Mouse (Mus musculus): ENCODE data around the gene Gm11032. TPM values are rescaled to one million over a fixed set of nuclear protein-coding genes. Genes with fewer than 3 reads are reported as not detected.

Gm11032 gene
- polyA plus RNA-seq, 1 experiment from 2014 or later, result not detected

- WGBS, result 82% methylated on average over 10 of the region's 10 CpGs
- Histone ChIP-seq H3K4me1 (ENCODE audit: control insufficient read depth in 2 of 2, insufficient read depth in 2 of 2, low read length in 2 of 2) (no peaks in the 10 kb centered on the region), H3K4me2 (ENCODE audit: low read length) (no peak overlapping the region), H3K9me3 (ENCODE audit: control insufficient read depth, low read length) (no peaks in the 10 kb centered on the region), H3K4me3 (ENCODE audit: control insufficient read depth in 1 of 2, insufficient read depth in 1 of 2, low read depth in 1 of 2, low read length in 2 of 2) (no peak overlapping the region), H3K36me3 (ENCODE audit: control insufficient read depth, insufficient read depth, low read length) (peaks cover 59% of the 10 kb centered on the region), H3K27ac (replicated peaks in 1 of 2; ENCODE audit: control insufficient read depth in 1 of 2, insufficient read depth in 1 of 2, low read depth in 2 of 2, low read length in 2 of 2) (no peak overlapping the region), H3K9ac (ENCODE audit: low read length) (no peak overlapping the region), H3K27me3 (ENCODE audit: control insufficient read depth, insufficient read depth, low read length) (no peaks in the 10 kb centered on the region)
- no peak for ATAC-seq (ENCODE audit: insufficient number of reproducible peaks, insufficient read depth, low FRiP score, low read depth)
These were observed 42.1 kb downstream of the Gm11032 start for GRCm38 (mm10) chr11:4661871-4662495.

- Histone ChIP-seq H3K36me3 (ENCODE audit: control insufficient read depth, insufficient read depth, low read length) (peaks cover 57% of the 10 kb centered on the region), H3K9me3 (ENCODE audit: control insufficient read depth, low read length) (no peaks in the 10 kb centered on the region), H3K4me1 (ENCODE audit: control insufficient read depth in 2 of 2, insufficient read depth in 2 of 2, low read length in 2 of 2) (no peaks in the 10 kb centered on the region), H3K27me3 (ENCODE audit: control insufficient read depth, insufficient read depth, low read length) (no peaks in the 10 kb centered on the region), H3K27ac (replicated peaks in 1 of 2; ENCODE audit: control insufficient read depth in 1 of 2, insufficient read depth in 1 of 2, low read depth in 2 of 2, low read length in 2 of 2) (no peak overlapping the region), H3K4me3 (ENCODE audit: control insufficient read depth in 1 of 2, insufficient read depth in 1 of 2, low read depth in 1 of 2, low read length in 2 of 2) (no peak overlapping the region), H3K9ac (ENCODE audit: low read length) (no peak overlapping the region), H3K4me2 (ENCODE audit: low read length) (no peak overlapping the region)
- ATAC-seq (ENCODE audit: insufficient number of reproducible peaks, insufficient read depth, low FRiP score, low read depth), result no peak
- WGBS, result 92% methylated on average over 11 of the region's 11 CpGs
These were observed 42.6 kb downstream of the Gm11032 start for GRCm38 (mm10) chr11:4662496-4662878.

Other genes with a start within 250 kb of the Gm11032 start
- 0.38 TPM in 1 of 2 replicates, not detected in the other for gene Hormad2, start 179.0 kb upstream of the Gm11032 start, polyA plus RNA-seq (2014; fragmentation: Nextera tagmentation; extraction: Ambion mirVana)
- gene Mtmr3, start 25.2 kb upstream of the Gm11032 start, polyA plus RNA-seq (2014; fragmentation: Nextera tagmentation; extraction: Ambion mirVana), result 24.6 and 25.5 TPM in 2 replicates
- gene Ascc2, start 17.7 kb downstream of the Gm11032 start, polyA plus RNA-seq (2014; fragmentation: Nextera tagmentation; extraction: Ambion mirVana), result 19.0 and 22.0 TPM in 2 replicates
- 2,176 and 2,265 TPM in 2 replicates for gene Uqcr10, start 84.3 kb downstream of the Gm11032 start, polyA plus RNA-seq (2014; fragmentation: Nextera tagmentation; extraction: Ambion mirVana)
- gene Zmat5, start 84.6 kb downstream of the Gm11032 start, polyA plus RNA-seq (2014; fragmentation: Nextera tagmentation; extraction: Ambion mirVana), result 52.9 and 58.3 TPM in 2 replicates
- gene Cabp7, start 126.7 kb downstream of the Gm11032 start, polyA plus RNA-seq (2014; fragmentation: Nextera tagmentation; extraction: Ambion mirVana), result 0.08 and 0.11 TPM in 2 replicates
- gene Nf2, start 229.5 kb downstream of the Gm11032 start, polyA plus RNA-seq (2014; fragmentation: Nextera tagmentation; extraction: Ambion mirVana), result 29.5 and 33.1 TPM in 2 replicates

All from heart, embryonic 14.5 days (tissue).